Comparison of ENCODE assay signal across 1 mouse cellular context in genomic region chr17:12915881-12916583, GRCm38 (mm10).
A peak's percentile ranks its signal among the peaks of the same experiment; 100 is the strongest.
TF ChIP-seq lines count a peak whose summit lies in the region.

TSS of gene Mrpl18 (minus strand) at chr17:12916345.

TF ChIP-seq in CH12.LX, 34 proteins besides CTCF, POLR2A, EP300 and RAD21 (continued from another document):
- TF ChIP-seq MAX (IDR thresholded peaks at IDR 0.05; ENCODE audit: low read length) (peak; percentile 87; the same call in 1 of the 2 replicates), ETS1 (conservative IDR thresholded peaks at IDR 0.05; ENCODE audit: low read depth, low read length) (no peak), MYC (IDR thresholded peaks at IDR 0.05; ENCODE audit: low read depth, low read length) (peak; percentile 61; the same call in 1 of the 2 replicates), ZNF384 (IDR thresholded peaks at IDR 0.05; ENCODE audit: low read depth, low read length) (no peak), IRF4 (IDR thresholded peaks at IDR 0.05; ENCODE audit: low read depth, low read length) (peak; percentile 17; the same call in 1 of the 2 replicates), KAT2A (IDR thresholded peaks at IDR 0.05; ENCODE audit: insufficient replicate concordance, low read length) (peak; percentile 89; the same call in 1 of the 2 replicates), USF1 (IDR thresholded peaks at IDR 0.05; ENCODE audit: low read depth, low read length) (no peak), UBTF (IDR thresholded peaks at IDR 0.05; ENCODE audit: low read depth, low read length) (no peak), MAZ (IDR thresholded peaks at IDR 0.05; ENCODE audit: low read depth, low read length) (peak; percentile 26; the same call in 1 of the 2 replicates), TBP (conservative IDR thresholded peaks at IDR 0.05; ENCODE audit: low read depth, low read length) (peak; percentile 68; the same call in 1 of the 2 replicates), SMC3 (IDR thresholded peaks at IDR 0.05; ENCODE audit: low read depth, low read length) (no peak)
